Mouse (Mus musculus) heart, adult 2 months (tissue): Measurements from ENCODE around the gene Otogl. TPM values are rescaled to one million over a fixed set of nuclear protein-coding genes. Genes with fewer than 3 reads are reported as not detected.
A peak's percentile ranks its signal among the peaks of the same experiment; 100 is the strongest.
"Not testable (repeated sequence)": the region's sequence is repeated elsewhere in the genome, so short reads cannot be mapped to it uniquely, and the experiment has no call there.

Source experiments
- DNase-seq, 2 experiments: peaks; one replicate each; pipeline ENCODE4 v3.0.0; 2021
- H3K27ac ChIP-seq: fragments of 200-600 bp; 2 replicates; pipeline ENCODE4 v1.8.1; 2022
- H3K27me3 ChIP-seq: fragments of 200-500 bp; 2 replicates; pipeline ENCODE4 v1.6.1; 2012; ENCODE audit warnings: mild to moderate bottlenecking, low read length, inconsistent platforms, mixed read lengths; ENCODE audit not compliant: control insufficient read depth, insufficient read depth
- H3K36me3 ChIP-seq: fragments of 200-500 bp; 2 replicates; pipeline ENCODE4 v1.6.1; 2012; ENCODE audit warnings: low read length, inconsistent platforms; ENCODE audit not compliant: control insufficient read depth, insufficient read depth
- H3K4me1 ChIP-seq: fragments of 200-500 bp; 2 replicates; pipeline ENCODE4 v1.6.1; 2011; ENCODE audit warnings: low read length; ENCODE audit not compliant: control insufficient read depth, insufficient read depth
- H3K4me3 ChIP-seq: fragments of 200-600 bp; 2 replicates; pipeline ENCODE4 v1.8.1; 2022
- H3K79me2 ChIP-seq: fragments of 200-500 bp; replicated peaks from 2 replicates; pipeline ENCODE4 v1.6.1; 2012; ENCODE audit warnings: mild to moderate bottlenecking, inconsistent platforms, low read length, moderate library complexity, mixed read lengths; ENCODE audit not compliant: control insufficient read depth, insufficient read depth
- H3K9ac ChIP-seq: fragments of 200-500 bp; 2 replicates; pipeline ENCODE4 v1.6.1; 2012; ENCODE audit warnings: low read depth, mild to moderate bottlenecking, control low read depth, inconsistent platforms, low read length, mixed read lengths
- CTCF ChIP-seq: fragments of 200-600 bp; IDR thresholded peaks from 2 replicates; pipeline ENCODE4 v1.8.1; 2022; ENCODE audit warnings: antibody characterized with exemption, mild to moderate bottlenecking, moderate library complexity
- EP300 ChIP-seq: fragments of 200-500 bp; IDR thresholded peaks from 2 replicates; pipeline ENCODE4 v1.6.1; 2011; ENCODE audit warnings: low read depth, low read length, control low read depth; ENCODE audit not compliant: insufficient read depth
- POLR2A ChIP-seq: fragments of 200-500 bp; IDR thresholded peaks from 2 replicates; pipeline ENCODE4 v1.6.1; 2011; ENCODE audit warnings: mild to moderate bottlenecking, low read depth, low read length, control low read depth; ENCODE audit not compliant: insufficient read depth
- WGBS: fragments of 180-500 bp; shearing (Covaris S2); methylation state at CpG from one replicate; pipeline ENCODE4 v1.1.7; 2018; 5-methylcytosine and 5-hydroxymethylcytosine counted together
- intact Hi-C: fragments of 180-260 bp; cut with DNase I; formaldehyde crosslinking; loops from one replicate; pipeline ENCODE4 v1.15.1; 2025
- polyA plus RNA-seq: library from polyadenylated mRNA; depleted of rRNA; stranded (reverse); fragments of >200 nt; gene quantifications from 2 replicates; pipeline ENCODE4 v1.2.3, GENCODE M21; 2012
- total RNA-seq, 2 experiments: library from RNA; stranded (reverse); gene quantifications; 2 replicates each; pipeline ENCODE4 v1.2.3; 2021

The Otogl gene
- total and polyA plus RNA-seq, 3 experiments = 0.02 to 0.07 TPM; not detected in 1

GRCm38 (mm10) chr10:107810649-107811398, 101.1 kb downstream of the Otogl start:
- Histone ChIP-seq H3K27me3 (no peaks in the 10 kb centered on the region), H3K79me2 (no peaks in the 10 kb centered on the region), H3K4me3 (no peak overlapping the region), H3K4me1 (no peaks in the 10 kb centered on the region; the same call in 1 of the 2 replicates), H3K27ac (no peak overlapping the region), H3K9ac (no peak overlapping the region), H3K36me3 (no peaks in the 10 kb centered on the region)
- TF ChIP-seq CTCF (no peak), POLR2A (no peak), EP300 (no peak)
- intact Hi-C loops = no loop called here
- no peak for DNase-seq
- WGBS = 65% methylated on average over 6 of the region's 6 CpGs

GRCm38 (mm10) chr10:107805203-107805602, 106.7 kb downstream of the Otogl start:
- H3K27ac ChIP-seq = no peak overlapping the region
- no peak for DNase-seq
- intact Hi-C loops = loop anchor here (10.0 kb wide), 1 partner anchor 630 kb away; no protein-coding TSS in a partner anchor
- H3K79me2 ChIP-seq = no peaks in the 10 kb centered on the region
- H3K27me3 ChIP-seq = no peaks in the 10 kb centered on the region
- H3K4me3 ChIP-seq = no peak overlapping the region
- TF ChIP-seq EP300 (no peak), CTCF (no peak), POLR2A (no peak)
- no peaks in the 10 kb centered on the region for H3K36me3 ChIP-seq
- no peaks in the 10 kb centered on the region; the same call in 1 of the 2 replicates for H3K4me1 ChIP-seq
- no peak overlapping the region for H3K9ac ChIP-seq
- WGBS = 42% methylated on average over 2 of the region's 2 CpGs

GRCm38 (mm10) chr10:107804285-107804684, 107.6 kb downstream of the Otogl start:
- not testable (repeated sequence) for H3K27me3 ChIP-seq, H3K4me3 ChIP-seq, H3K79me2 ChIP-seq, H3K36me3 ChIP-seq, DNase-seq, H3K4me1 ChIP-seq, H3K27ac ChIP-seq, H3K9ac ChIP-seq
- WGBS = 78% methylated on average over 2 of the region's 2 CpGs
- intact Hi-C loops = loop anchor here (5.0 to 10.0 kb wide), 2 partner anchors 631 to 733 kb away; no protein-coding TSS in a partner anchor

- intact Hi-C loops = loop anchor here (1.0 to 10.0 kb wide), 3 partner anchors 122 to 737 kb away; no protein-coding TSS in a partner anchor
- peak; percentile 58 to 63 for DNase-seq
- no peak overlapping the region for H3K4me3 ChIP-seq
- WGBS = 4% methylated on average over 7 of the region's 7 CpGs
- H3K9ac ChIP-seq = no peak overlapping the region
- H3K79me2 ChIP-seq = no peaks in the 10 kb centered on the region
- H3K36me3 ChIP-seq = no peaks in the 10 kb centered on the region
- H3K27me3 ChIP-seq = no peaks in the 10 kb centered on the region
- TF ChIP-seq POLR2A (no peak), CTCF (peak; percentile 84), EP300 (peak; percentile 64; the same call in 1 of the 2 replicates)
- H3K27ac ChIP-seq = no peak overlapping the region
- H3K4me1 ChIP-seq = no peaks in the 10 kb centered on the region
Observed at GRCm38 (mm10) chr10:107799671-107800353, 112.1 kb downstream of the Otogl start.

GRCm38 (mm10) chr10:107794812-107795756, 116.8 kb downstream of the Otogl start:
- no peak overlapping the region for H3K27ac ChIP-seq
- H3K27me3 ChIP-seq = no peaks in the 10 kb centered on the region
- no peak for DNase-seq
- H3K79me2 ChIP-seq = no peaks in the 10 kb centered on the region
- H3K36me3 ChIP-seq = no peaks in the 10 kb centered on the region
- TF ChIP-seq POLR2A (no peak), CTCF (no peak), EP300 (no peak)
- H3K4me1 ChIP-seq = peaks cover 2% of the 10 kb centered on the region; the same call in 1 of the 2 replicates
- H3K4me3 ChIP-seq = no peak overlapping the region
- no peak overlapping the region for H3K9ac ChIP-seq
- intact Hi-C loops = no loop called here
- WGBS = 47% methylated on average over 10 of the region's 10 CpGs
